Mouse (Mus musculus): ENCODE data around the gene Olfr800.

The Olfr800 gene

GRCm38 (mm10) chr10:129657394-129657793 is at the start of gene Olfr800:
Gene Olfr800, plus strand, starts transcription at chr10:129657694.
- DNase-seq (ENCODE audit: low spot score), result no peak

- no peak for DNase-seq (ENCODE audit: low spot score)
These were observed 45.0 kb upstream of the Olfr800 start, which contains the start of gene Olfr796 for GRCm38 (mm10) chr10:129612470-129612869. Gene Olfr796, minus strand, starts transcription at chr10:129612570.

- DNase-seq (ENCODE audit: low spot score), result no peak
These were observed 35.8 kb upstream of the Olfr800 start for GRCm38 (mm10) chr10:129621724-129622123.

- no peak for DNase-seq (ENCODE audit: low spot score)
These were observed 34.2 kb upstream of the Olfr800 start for GRCm38 (mm10) chr10:129623251-129623650.

GRCm38 (mm10) chr10:129627834-129628233 is 29.7 kb upstream of the Olfr800 start, which contains the start of gene Olfr798:
Gene Olfr798, minus strand, starts transcription at chr10:129627934.
- no peak for DNase-seq (ENCODE audit: low spot score)

GRCm38 (mm10) chr10:129637184-129637583 is 20.3 kb upstream of the Olfr800 start, which contains the start of gene Olfr799:
Gene Olfr799, plus strand, starts transcription at chr10:129637484.
- DNase-seq (ENCODE audit: low spot score), result no peak

- DNase-seq (ENCODE audit: low spot score), result no peak
These were observed 5.7 kb upstream of the Olfr800 start for GRCm38 (mm10) chr10:129651763-129652162.

GRCm38 (mm10) chr10:129673765-129674164 is 16.3 kb downstream of the Olfr800 start, which contains the start of gene Olfr801:
Gene Olfr801, minus strand, starts transcription at chr10:129673865.
- DNase-seq (ENCODE audit: low spot score), result no peak

GRCm38 (mm10) chr10:129688069-129688468 is 30.6 kb downstream of the Olfr800 start, which contains the start of gene Olfr802:
Gene Olfr802, minus strand, starts transcription at chr10:129688169.
- DNase-seq (ENCODE audit: low spot score), result no peak

GRCm38 (mm10) chr10:129694186-129694585 is 36.7 kb downstream of the Olfr800 start, which contains the start of gene Olfr803:
Gene Olfr803, minus strand, starts transcription at chr10:129694286.
- DNase-seq (ENCODE audit: low spot score), result no peak

- DNase-seq (ENCODE audit: low spot score), result no peak
These were observed 45.4 kb downstream of the Olfr800 start, which contains the start of gene Olfr804 for GRCm38 (mm10) chr10:129702910-129703309. Gene Olfr804, plus strand, starts transcription at chr10:129703210.

Measured in MN1 (cell line).